Mouse (Mus musculus) thymus, adult 2 months (tissue): Measurements from ENCODE around the gene Cep85l. TPM values are rescaled to one million over a fixed set of nuclear protein-coding genes. Genes with fewer than 3 reads are reported as not detected.

Experiments
- DNase-seq: peaks from one replicate; pipeline ENCODE4 v3.0.0; 2021
- H3K27ac ChIP-seq: fragments of 200-500 bp; 2 replicates; pipeline ENCODE4 v1.5.1; 2012; ENCODE audit warnings: low read length, control low read depth; ENCODE audit not compliant: control insufficient read depth, insufficient read depth
- H3K27me3 ChIP-seq: fragments of 200-500 bp; 2 replicates; pipeline ENCODE4 v1.6.1; 2012; ENCODE audit warnings: mild to moderate bottlenecking, low read length, moderate library complexity, mixed read lengths; ENCODE audit not compliant: control insufficient read depth, insufficient read depth
- H3K36me3 ChIP-seq: fragments of 200-500 bp; 2 replicates; pipeline ENCODE4 v1.6.1; 2012; ENCODE audit warnings: mild to moderate bottlenecking, low read length, moderate library complexity; ENCODE audit not compliant: control insufficient read depth, insufficient read depth
- H3K4me1 ChIP-seq: fragments of 200-500 bp; replicated peaks from 2 replicates; pipeline ENCODE4 v1.6.1; 2012; ENCODE audit warnings: low read length; ENCODE audit not compliant: control insufficient read depth, insufficient read depth
- H3K4me3 ChIP-seq: fragments of 200-500 bp; 2 replicates; pipeline ENCODE4 v1.5.1; 2012; ENCODE audit warnings: mild to moderate bottlenecking, low read length, control low read depth, moderate library complexity; ENCODE audit not compliant: control insufficient read depth, insufficient read depth
- CTCF ChIP-seq: fragments of 200-500 bp; IDR thresholded peaks from 2 replicates; pipeline ENCODE4 v1.5.1; 2012; ENCODE audit warnings: mild to moderate bottlenecking, control low read depth, low read length, moderate library complexity, borderline replicate concordance; ENCODE audit not compliant: control insufficient read depth, poor library complexity, insufficient read depth; ENCODE audit errors: extremely low read depth
- POLR2A ChIP-seq: fragments of 200-500 bp; IDR thresholded peaks from 2 replicates; pipeline ENCODE4 v1.6.1; 2012; ENCODE audit warnings: mild to moderate bottlenecking, low read length, control low read depth, moderate library complexity; ENCODE audit not compliant: control insufficient read depth, poor library complexity, insufficient read depth; ENCODE audit errors: extremely low read depth
- WGBS: fragments of 180-500 bp; shearing (Covaris S2); methylation state at CpG from one replicate; pipeline ENCODE4 v1.1.7; 2018; 5-methylcytosine and 5-hydroxymethylcytosine counted together
- polyA plus RNA-seq: library from polyadenylated mRNA; depleted of rRNA; stranded (reverse); fragments of >200 nt; gene quantifications from 2 replicates; pipeline ENCODE4 v1.2.3, GENCODE M21; 2012

Gene Cep85l
- polyA plus RNA-seq, 1 experiment = 1.9 TPM

- Histone ChIP-seq H3K4me1 (no peaks in the 10 kb centered on the region), H3K4me3 (no peak overlapping the region), H3K27ac (no peak overlapping the region), H3K36me3 (no peaks in the 10 kb centered on the region), H3K27me3 (no peaks in the 10 kb centered on the region)
- WGBS = 77% methylated on average over 3 of the region's 3 CpGs
- no peak for DNase-seq
- TF ChIP-seq CTCF = no peak
- no peak for TF ChIP-seq POLR2A
Observed at GRCm38 (mm10) chr10:53305867-53306266, 73.9 kb downstream of the Cep85l start.

- H3K36me3 ChIP-seq = no peaks in the 10 kb centered on the region
- H3K4me1 ChIP-seq = no peaks in the 10 kb centered on the region
- H3K4me3 ChIP-seq = no peak overlapping the region
- H3K27me3 ChIP-seq = no peaks in the 10 kb centered on the region
- no peak overlapping the region for H3K27ac ChIP-seq
- DNase-seq = no peak
- TF ChIP-seq POLR2A (no peak), CTCF (no peak)
Observed at GRCm38 (mm10) chr10:53285147-53285546, 94.6 kb downstream of the Cep85l start.

- no peak for DNase-seq
- H3K27me3 ChIP-seq = no peaks in the 10 kb centered on the region
- H3K36me3 ChIP-seq = no peaks in the 10 kb centered on the region
- no peak for TF ChIP-seq CTCF
- no peak for TF ChIP-seq POLR2A
- H3K4me3 ChIP-seq = no peak overlapping the region
- no peaks in the 10 kb centered on the region for H3K4me1 ChIP-seq
- H3K27ac ChIP-seq = no peak overlapping the region
Observed at GRCm38 (mm10) chr10:53272228-53272627, 107.5 kb downstream of the Cep85l start.

GRCm38 (mm10) chr10:53262021-53262420 is 117.7 kb downstream of the Cep85l start:
- no peak overlapping the region for H3K27ac ChIP-seq
- TF ChIP-seq CTCF (no peak), POLR2A (no peak)
- no peaks in the 10 kb centered on the region for H3K36me3 ChIP-seq
- WGBS = 86% methylated on average over 1 of the region's 1 CpGs
- H3K4me1 ChIP-seq = no peaks in the 10 kb centered on the region
- no peak for DNase-seq
- no peaks in the 10 kb centered on the region for H3K27me3 ChIP-seq
- no peak overlapping the region for H3K4me3 ChIP-seq

GRCm38 (mm10) chr10:53235381-53235780 is 144.4 kb downstream of the Cep85l start:
- H3K27ac ChIP-seq = no peak overlapping the region
- WGBS = 85% methylated on average over 6 of the region's 6 CpGs

GRCm38 (mm10) chr10:53234683-53235082 is 145.1 kb downstream of the Cep85l start:
- Histone ChIP-seq H3K27me3 (no peaks in the 10 kb centered on the region), H3K4me1 (no peaks in the 10 kb centered on the region), H3K4me3 (no peak overlapping the region), H3K27ac (no peak overlapping the region), H3K36me3 (no peaks in the 10 kb centered on the region)
- WGBS = 92% methylated on average over 2 of the region's 2 CpGs
- DNase-seq = no peak
- no peak for TF ChIP-seq CTCF
- no peak for TF ChIP-seq POLR2A

More at GRCm38 (mm10) chr10:53235381-53235780, 144.4 kb downstream of the Cep85l start:
- TF ChIP-seq POLR2A = no peak
- no peak for TF ChIP-seq CTCF
- no peak overlapping the region for H3K4me3 ChIP-seq
- DNase-seq = no peak
- H3K27me3 ChIP-seq = no peaks in the 10 kb centered on the region
- no peaks in the 10 kb centered on the region for H3K4me1 ChIP-seq
- H3K36me3 ChIP-seq = no peaks in the 10 kb centered on the region

- WGBS = 92% methylated on average over 2 of the region's 2 CpGs
- H3K4me1 ChIP-seq = no peaks in the 10 kb centered on the region
- TF ChIP-seq POLR2A (no peak), CTCF (no peak)
- DNase-seq = no peak
- H3K27ac ChIP-seq = no peak overlapping the region
- no peak overlapping the region for H3K4me3 ChIP-seq
- no peaks in the 10 kb centered on the region for H3K27me3 ChIP-seq
- H3K36me3 ChIP-seq = no peaks in the 10 kb centered on the region
Observed at GRCm38 (mm10) chr10:53234086-53234613, 145.6 kb downstream of the Cep85l start.
